Mouse (Mus musculus): ENCODE measurements around the gene Klhl6. TPM values are rescaled to one million over a fixed set of nuclear protein-coding genes. Genes with fewer than 3 reads are reported as not detected.

Gene Klhl6
- total RNA-seq, 4 experiments from 2014 or later = 0.29 to 0.59 (median 0.42) TPM

DNA sequence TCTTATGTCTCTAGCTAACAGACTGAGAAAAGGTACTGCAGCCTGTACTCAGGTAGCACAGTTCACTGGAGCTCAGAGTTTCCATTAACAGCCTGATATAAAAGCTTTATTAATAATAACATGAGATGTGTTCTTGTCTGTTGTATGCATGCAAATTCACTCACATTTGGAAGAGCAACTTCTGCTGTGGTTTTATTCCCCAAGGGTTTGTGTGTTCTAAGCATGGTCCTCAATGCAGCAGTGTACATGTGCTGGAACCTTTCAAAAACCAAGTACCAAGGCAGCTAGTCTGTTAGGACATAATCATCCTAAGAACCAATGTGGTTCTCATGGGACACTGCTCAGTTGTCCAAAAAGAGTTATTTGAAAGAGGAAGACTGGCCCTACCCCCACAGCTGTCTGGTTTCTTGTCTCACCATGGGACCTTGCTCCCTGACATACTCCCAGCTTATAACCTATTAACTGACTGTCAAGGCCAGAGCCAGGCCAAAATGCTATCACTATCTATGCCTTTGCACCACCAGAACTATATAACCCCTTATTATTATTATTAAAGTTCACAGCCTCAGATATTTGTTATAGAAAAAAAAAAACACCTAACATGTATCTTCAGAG lies 10.0 kb downstream of the Klhl6 start:
- DNase-seq (ENCODE audit: low spot score in 2 of 2) = no peak

DNA sequence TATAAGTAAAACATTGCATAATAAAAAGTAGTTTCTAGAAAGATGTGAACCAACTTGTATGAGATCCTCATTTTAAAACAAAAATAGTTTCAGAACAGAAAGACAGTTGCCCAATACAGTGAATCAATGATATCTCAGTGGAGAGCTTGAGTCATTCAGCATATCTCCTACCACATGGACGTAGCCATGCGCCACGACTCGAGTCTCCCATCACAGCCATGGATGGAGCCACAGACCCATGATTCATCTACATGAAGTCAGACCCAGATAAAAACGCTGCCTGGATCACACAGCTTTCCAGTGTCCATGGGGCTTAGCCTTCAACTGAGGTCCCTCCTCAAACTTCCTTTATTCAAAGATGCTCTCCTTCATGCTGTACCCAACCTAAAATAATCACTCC lies 13.3 kb downstream of the Klhl6 start:
- DNase-seq (ENCODE audit: low spot score in 2 of 2) = no peak

DNA sequence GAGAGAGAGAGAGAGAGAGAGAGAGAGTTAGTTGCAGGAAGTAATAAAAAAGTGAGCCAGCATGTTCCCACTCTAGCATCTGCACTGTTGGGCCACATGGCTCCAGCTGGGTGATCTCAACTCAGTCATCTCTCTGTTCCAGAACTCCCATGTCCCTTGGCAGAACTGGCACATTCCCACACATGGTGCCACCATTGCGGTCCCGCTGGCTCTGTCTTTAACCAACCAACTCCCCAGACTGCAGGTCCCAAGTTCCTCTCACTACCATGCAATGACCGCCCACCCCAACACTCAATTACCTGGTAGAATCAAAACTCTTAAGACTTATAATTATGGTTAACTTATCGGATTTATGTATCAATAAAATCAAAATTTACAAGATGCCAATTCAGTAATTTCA lies 14.2 kb downstream of the Klhl6 start:
- no peak for DNase-seq (ENCODE audit: low spot score in 2 of 2)

DNA sequence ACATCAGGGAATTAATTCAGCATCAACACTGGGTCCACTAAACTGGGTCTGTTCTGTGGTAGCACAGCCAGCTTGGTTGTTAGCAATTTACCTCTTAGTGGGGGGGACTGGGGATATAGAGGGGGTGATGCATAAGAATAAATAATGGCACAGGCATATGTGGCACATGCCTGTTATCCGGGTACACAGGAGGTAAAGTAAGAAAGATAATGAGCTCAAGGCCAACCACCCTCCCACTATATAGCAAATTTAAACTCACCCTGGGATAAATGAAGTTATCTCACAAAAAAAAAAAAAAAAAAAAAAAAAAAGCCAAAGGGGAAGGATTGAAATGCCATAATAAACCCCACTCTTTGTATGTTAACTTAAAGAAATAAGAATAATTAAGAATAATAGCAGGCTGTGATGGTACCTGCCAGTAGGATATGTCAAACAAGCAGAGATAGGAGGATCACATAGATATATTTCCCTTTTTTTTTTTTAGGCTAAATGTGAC lies 14.9 kb downstream of the Klhl6 start:
- no peak for DNase-seq (ENCODE audit: low spot score in 2 of 2)

DNA sequence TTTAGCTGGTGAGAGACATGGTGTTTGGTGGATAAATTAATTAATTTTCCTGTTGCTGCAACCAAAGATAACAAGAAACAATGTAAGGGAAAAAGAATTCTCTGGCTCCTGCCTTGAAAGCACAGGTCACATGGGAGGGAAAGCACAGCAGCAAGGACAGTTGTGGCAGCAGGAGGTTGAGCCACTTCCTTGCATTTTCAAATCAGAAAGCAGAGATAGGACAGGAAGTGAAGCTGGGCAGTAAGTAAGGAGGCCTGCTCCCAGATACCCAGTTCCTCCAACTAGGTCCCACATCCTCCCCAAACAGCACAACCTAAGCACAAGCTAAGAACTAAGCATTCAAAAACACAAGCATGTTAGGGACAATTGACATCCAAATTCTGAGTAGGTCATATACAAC lies 15.9 kb downstream of the Klhl6 start:
- DNase-seq (ENCODE audit: low spot score in 2 of 2) = no peak

DNA sequence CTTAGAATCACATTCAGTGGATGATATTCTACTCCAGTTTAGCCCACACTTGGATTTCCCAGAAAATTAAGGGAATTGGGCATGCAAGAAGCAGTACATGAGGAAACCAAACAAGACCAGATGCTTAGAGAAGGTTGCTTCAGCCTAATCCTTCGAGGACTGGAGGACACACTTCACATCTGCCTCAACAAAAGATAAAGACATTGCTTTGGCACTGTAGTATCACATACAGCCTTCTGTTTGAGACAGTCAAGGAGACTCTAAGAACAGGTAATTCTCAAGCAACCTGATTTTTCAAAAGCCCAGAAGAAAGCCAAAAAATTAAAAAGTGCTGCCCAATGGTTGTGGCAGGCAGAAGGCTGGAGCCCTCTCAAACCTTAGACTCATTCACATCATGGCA lies 16.4 kb downstream of the Klhl6 start:
- DNase-seq (ENCODE audit: low spot score in 2 of 2) = no peak

DNA sequence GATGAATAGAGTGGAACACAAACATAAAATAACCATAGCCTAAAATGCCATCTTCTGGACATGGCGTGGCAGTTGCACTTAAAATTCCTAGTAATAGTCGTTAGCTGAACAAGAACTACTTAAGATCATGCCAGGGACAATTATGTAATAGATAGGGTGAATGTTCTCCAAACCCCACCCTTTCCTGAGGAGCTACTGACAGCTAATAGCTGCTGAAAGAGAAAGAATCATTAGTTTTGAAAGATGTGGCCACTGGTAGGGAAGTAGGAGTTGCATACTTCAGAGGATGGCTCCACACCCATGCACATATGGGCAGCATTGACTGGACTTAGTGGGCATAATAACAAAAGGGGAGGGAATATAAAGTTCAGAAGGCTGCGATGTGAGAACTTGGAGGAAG lies 19.9 kb downstream of the Klhl6 start:
- DNase-seq (ENCODE audit: low spot score in 2 of 2) = no peak

DNA sequence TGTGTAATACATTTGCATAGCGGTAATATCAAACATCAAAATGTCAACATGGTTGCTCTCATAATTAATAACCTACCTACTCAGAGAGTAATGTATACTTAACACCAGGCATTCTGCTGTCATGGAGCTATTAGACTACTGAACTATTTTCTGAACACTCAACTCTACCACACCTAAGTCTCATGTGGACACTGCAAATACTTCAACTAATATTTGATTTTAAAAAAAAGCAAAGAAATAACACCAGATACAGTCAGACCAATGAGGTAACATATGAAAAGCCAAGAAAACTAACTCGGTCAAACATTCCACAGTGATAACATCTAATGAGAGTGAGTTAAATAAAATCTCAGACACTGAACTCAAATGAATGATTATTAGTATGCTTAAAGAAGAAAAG lies 21.8 kb downstream of the Klhl6 start:
- DNase-seq (ENCODE audit: low spot score in 2 of 2) = no peak

DNA sequence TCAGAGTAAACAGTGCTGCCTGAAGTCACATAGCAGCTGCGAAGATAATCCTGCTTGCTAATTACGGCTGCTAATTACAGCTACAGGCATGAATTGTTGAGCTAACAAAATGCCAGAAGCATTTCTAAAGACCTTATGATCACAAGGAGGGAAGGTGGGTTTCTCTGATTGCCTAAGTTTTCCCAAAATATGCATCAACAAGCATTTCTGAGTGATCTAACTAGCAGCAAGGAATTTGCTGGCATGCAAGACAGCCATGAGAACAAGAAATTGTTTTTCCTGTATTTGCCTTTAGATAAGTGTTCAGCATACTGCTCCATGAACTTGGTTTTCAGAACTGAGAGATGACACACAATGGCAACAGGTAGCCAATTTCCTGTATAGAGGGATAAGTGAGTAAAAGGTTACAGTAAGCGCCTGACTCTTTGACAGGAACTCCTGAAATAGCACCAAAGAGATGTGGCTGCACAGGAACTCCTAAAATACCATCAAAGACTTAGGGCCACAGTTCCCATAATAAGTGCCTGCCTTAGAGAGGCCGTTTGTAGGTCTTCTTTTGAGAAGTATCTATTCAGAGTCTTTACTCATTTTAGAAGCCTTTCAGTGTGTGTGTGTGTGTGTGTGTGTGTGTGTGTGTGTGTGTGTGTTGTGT lies 22.3 kb downstream of the Klhl6 start:
- DNase-seq (ENCODE audit: low spot score in 2 of 2) = no peak

DNA sequence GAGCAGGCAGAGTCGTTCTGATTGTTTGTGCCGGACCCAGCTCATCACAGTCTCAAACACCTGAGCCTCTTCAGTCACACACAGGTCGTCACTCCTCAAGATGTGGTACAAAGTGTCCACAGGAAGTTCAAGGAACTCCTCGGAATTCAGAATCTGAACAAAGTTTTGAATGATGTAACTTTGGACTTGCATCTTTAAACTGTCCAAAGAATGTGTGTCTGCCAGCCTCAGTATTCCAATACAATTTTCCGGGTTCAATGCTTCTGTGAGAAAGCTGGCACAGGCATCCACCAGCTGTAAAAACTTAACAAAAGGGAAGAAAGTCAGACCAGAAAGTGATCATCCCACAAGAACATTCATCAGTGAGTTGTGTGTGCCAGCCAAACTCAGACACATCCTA lies 25.8 kb downstream of the Klhl6 start:
- DNase-seq (ENCODE audit: low spot score in 2 of 2) = no peak

DNA sequence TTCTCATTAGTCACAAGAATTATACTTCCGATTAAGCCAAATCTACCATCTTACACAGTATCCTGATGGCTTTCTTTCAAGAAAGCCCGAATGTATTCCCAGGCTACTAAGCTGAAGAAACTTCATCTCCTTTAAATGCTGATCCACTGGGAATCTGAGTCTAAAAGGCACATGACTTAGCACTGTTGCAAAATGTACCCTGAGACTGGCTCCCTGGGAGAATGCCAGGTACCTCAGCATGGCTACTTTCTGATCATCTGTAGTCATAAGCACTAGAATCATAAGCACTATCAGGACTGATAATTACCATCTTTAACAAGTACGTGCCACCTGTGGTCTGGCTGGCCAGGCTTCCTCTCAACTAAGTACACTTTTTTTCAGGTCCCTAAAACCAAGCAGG lies 35.5 kb downstream of the Klhl6 start:
- peak; percentile 9 to 14 for DNase-seq (ENCODE audit: low spot score in 2 of 2)

DNA sequence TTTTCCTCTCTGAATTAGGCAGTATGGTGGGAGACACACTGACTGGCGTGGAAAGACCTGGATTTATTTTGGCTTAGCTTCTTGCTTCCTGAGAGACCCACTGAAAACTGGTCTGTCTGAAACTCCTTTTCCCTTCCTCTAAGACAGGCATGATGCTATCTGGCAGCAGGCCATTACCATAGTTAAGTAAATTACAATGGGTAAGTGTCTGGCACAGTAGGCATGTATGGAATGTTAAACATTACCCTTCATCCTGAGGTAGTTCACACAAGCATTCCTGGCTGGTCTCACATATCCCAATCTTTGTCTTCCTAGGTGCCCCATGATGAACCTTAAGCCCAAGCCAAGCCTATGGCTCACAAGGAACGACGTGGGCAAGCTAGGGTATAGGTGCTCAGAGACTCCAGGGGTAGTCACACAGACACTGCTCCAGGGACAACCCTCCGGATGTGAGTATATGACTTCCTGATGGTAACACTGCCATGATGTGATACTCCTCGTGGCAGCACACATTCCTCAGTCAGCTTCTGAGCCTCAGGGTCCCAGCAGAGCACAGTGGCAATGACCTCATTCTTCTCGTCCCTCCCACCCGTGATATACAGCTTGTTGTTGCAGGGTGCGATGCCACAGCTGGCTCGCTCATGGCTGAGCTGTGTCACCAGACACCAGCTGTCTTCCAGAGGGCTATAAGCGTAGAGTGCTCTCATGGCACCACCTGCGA lies 36.1 kb downstream of the Klhl6 start:
- DNase-seq (ENCODE audit: low spot score in 2 of 2) = no peak

DNA sequence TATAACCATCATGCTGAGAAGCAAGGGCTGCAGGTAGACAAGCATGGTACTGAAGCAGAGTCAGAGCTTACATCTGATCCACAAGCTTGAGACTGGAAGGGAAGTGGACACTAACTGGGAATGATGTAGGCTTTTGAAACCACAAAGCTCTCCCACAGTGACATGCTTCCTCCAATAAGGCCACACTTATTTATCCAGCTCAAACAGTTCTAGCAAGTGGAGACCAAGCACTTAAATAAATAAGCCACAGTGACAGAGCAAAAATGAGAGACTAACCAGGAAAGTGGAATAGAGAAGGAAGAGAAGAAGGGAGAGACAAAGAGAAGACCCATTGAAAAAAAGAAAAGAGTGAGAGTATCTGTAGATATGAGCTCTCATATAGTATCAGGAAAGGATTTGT lies 62.0 kb downstream of the Klhl6 start:
- no peak for DNase-seq (ENCODE audit: low spot score in 2 of 2)

DNA sequence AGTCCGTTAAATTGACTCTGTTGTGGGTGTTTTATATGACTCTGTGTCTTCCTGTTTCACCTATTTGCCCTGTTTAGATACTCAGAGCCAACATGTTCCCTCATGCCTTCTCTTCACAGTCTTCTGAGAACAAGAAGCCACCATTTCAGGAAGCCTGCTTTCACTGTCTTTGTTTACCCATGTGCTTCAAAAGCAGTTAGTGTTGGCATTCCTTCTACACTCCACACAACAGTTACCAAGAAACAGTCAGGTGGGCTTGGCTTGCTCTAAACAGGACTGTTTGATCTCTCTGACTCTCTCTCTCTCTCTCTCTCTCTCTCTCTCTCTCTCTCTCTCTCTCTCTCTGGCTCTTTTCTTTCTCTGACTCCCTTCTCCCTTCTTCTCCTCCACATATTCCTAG lies 64.6 kb downstream of the Klhl6 start:
- DNase-seq (ENCODE audit: low spot score in 2 of 2) = no peak

DNA sequence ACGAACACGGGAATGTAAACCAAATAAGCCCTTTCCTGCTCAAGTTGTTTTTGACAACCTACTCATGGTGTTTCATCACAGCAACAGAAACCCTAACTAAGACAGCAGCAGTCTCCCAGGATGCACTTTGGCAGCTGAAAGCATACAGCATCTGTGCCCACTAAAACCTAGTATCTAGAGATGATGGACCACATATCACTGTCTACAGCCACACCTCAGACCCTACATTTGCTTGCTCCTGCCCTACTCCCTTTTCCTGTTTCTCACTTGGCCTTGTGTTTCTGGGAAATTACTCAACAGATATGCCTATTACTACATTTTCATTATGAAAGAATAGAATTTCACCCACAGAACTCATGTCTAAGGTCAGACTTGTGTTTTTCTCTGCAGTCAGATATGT lies 70.3 kb downstream of the Klhl6 start:
- DNase-seq (ENCODE audit: low spot score in 2 of 2) = no peak

DNA sequence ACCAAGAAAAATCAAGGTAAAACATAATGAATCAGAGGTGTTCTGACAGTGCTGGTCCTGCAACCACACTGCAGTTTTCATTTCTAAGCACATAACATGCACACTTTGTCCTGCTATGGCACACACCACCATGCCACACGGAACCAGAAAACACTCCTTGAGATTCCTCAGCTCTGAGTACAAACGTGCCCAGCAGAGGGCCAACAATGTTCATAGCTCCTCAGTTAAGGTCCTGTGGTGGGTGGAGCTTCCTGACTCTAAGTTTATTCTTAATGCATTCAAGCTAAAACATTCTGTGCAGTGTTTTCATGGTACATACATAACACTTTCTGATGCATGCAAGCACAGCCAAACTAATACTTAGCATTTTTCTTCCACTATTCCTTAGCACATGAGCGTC lies 74.5 kb downstream of the Klhl6 start:
- DNase-seq (ENCODE audit: low spot score in 2 of 2) = no peak

DNA sequence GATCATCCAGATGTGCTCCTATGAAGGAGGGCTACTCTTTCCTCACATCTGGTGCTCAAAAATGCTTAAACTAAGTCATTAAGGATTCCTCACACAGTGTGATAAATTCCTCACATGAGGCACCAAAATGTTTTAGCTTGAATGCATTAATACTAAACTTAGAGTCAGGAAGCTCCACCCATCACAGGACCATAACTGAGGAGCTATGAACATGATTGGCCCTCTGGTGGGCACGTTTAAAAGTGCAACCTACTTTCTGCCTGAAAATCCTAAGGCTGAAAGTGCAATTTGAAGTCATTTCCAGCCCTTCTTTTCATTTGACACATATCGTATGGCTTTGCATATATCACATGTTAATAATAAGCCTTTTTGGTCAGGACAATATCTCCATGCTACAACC lies 75.7 kb downstream of the Klhl6 start:
- no peak for DNase-seq (ENCODE audit: low spot score in 2 of 2)

DNA sequence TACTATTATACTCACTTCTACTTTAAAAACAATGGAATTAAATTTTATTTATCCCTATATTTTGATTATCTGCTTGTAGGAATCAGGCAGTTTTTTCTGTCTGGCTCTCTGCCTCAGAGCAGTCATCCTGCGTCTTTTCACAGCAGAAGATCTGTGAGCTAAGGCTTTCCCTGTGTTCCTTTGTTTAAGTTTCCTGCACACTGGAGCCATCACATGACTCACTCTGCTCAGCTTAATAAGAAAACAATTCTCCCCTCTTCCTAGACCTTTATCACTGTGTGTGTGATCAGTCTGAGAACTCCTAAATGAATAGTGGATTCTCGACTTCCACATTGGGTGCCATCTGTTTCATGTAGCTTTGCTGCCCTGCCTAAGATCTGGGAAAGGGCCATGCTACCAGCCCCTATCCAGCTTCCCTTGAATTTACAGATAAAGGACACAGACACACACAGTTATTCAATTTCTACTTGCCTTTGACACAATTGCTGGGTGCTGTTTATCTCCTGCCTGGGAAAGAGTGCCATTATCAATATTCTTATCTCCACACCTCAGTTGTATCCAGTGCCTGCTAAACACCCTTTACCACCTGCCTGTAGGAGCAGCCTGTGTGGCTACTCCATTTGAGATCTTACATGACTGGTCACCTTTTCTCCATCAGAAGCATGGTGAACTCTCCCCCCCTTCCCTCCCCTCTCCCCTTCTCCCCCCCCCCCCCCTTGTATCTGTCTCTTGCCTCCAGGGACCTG lies 77.9 kb downstream of the Klhl6 start:
- no peak for DNase-seq (ENCODE audit: low spot score in 2 of 2)

DNA sequence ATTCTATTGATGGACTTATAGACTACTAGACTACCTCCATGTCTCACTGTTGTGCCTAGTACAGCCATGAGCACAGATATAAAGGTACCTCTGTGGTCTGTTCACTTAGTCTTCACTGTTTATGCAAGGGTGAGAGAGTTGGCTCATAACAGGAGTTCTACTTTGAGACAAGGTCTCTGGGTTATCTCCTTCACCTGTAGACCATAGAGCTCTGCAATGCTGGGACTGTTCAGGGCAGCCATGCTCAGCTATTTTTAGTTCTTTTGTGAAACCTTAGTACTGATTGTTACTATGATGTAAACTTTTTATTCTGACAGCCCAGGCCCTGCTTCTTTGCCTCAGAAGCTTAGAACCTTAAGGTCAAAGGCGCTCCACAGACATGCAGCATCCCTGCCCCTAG lies 79.0 kb downstream of the Klhl6 start:
- DNase-seq (ENCODE audit: low spot score in 2 of 2) = no peak

Measured in gastrocnemius, adult 8-10 months (tissue).